Mouse (Mus musculus): ENCODE data around the gene BC067074.

DNA sequence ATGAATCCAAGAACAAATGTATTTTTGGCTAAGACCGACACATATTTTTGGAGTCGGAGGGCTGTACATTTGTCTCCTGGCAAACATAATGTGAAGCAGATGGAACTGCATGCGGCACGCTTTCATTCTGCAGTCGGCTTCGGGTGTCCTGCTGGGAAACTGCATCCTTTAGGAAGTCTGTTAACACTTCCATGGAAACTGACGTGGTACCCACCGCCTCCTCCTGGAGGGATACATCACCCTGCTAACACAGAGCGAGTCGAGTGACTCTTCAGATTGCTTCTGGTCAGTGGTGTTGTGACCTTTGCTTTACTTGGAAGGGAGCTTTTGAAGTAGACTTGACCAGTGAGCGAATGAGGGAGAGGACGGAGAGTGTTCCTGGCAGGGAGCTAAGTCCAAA, 117.0 kb downstream of the BC067074 start:
- TF ChIP-seq CTCF (IDR thresholded peaks at IDR 0.05; ENCODE audit: low read depth) (no peak; the same call in 1 of the 2 replicates), EP300 (optimal IDR thresholded peaks at IDR 0.05) (no peak)
